Mouse (Mus musculus): ENCODE measurements around the gene Ovca2.

GRCm38 (mm10) chr11:75193256-75194071, 14.8 kb upstream of the Ovca2 start, which contains the start of gene Rtn4rl1:
- TF ChIP-seq ZC3H11A (IDR thresholded peaks at IDR 0.05; ENCODE audit: borderline replicate concordance, low read depth, low read length) (no peak), ZNF384 (IDR thresholded peaks at IDR 0.05; ENCODE audit: low read depth, low read length) (no peak), MAFK (IDR thresholded peaks at IDR 0.05; ENCODE audit: insufficient read depth, low read depth, low read length) (no peak)
